Mouse (Mus musculus) stomach, postnatal 0 days (tissue): ENCODE results near the gene Dynll2. TPM values are rescaled to one million over a fixed set of nuclear protein-coding genes. Genes with fewer than 3 reads are reported as not detected.

Experiments
- ATAC-seq: fragments of 200-750 bp; cut with Nextera tagmentation; 2 replicates; pipeline ENCODE4 v1.8.0; 2017; ENCODE audit not compliant: low FRiP score, low TSS enrichment
- DNase-seq: peaks from one replicate; pipeline ENCODE4 v3.0.0-alpha.2; 2016; ENCODE audit warnings: low spot score
- H3K27ac ChIP-seq: fragments of 300-500 bp; sonication (generic); replicated peaks from 2 replicates; pipeline ENCODE4 v1.5.1; 2014; ENCODE audit warnings: mild to moderate bottlenecking, control low read depth
- H3K27me3 ChIP-seq: fragments of 300-500 bp; sonication (generic); 2 replicates; pipeline ENCODE4 v1.6.1; 2014; ENCODE audit warnings: low read length; ENCODE audit not compliant: control insufficient read depth, insufficient read depth
- H3K36me3 ChIP-seq: fragments of 300-500 bp; sonication (generic); 2 replicates; pipeline ENCODE4 v1.6.1; 2014; ENCODE audit warnings: low read length, mixed read lengths; ENCODE audit not compliant: control insufficient read depth, insufficient read depth
- H3K4me1 ChIP-seq: fragments of 300-500 bp; sonication (generic); replicated peaks from 2 replicates; pipeline ENCODE4 v1.6.1; 2014; ENCODE audit warnings: antibody characterized with exemption; ENCODE audit not compliant: control insufficient read depth, insufficient read depth
- H3K4me2 ChIP-seq: fragments of 300-500 bp; sonication (generic); replicated peaks from 2 replicates; pipeline ENCODE4 v1.6.1; 2014; ENCODE audit warnings: low read depth, mild to moderate bottlenecking, control low read depth, moderate library complexity
- H3K4me3 ChIP-seq: fragments of 300-500 bp; sonication (generic); 2 replicates; pipeline ENCODE4 v1.5.1; 2014; ENCODE audit warnings: low read depth, low read length, control low read depth
- H3K9ac ChIP-seq: fragments of 300-500 bp; sonication (generic); 2 replicates; pipeline ENCODE4 v1.6.1; 2014; ENCODE audit warnings: mild to moderate bottlenecking, low read length, control low read depth, mixed read lengths
- H3K9me3 ChIP-seq: fragments of 300-500 bp; sonication (generic); 2 replicates; pipeline ENCODE4 v1.6.1; 2016; ENCODE audit warnings: low read length; ENCODE audit not compliant: control insufficient read depth
- CTCF ChIP-seq: IDR thresholded peaks from 2 replicates; pipeline ENCODE4 v1.5.1; 2016; ENCODE audit warnings: antibody characterized with exemption, low read depth, mild to moderate bottlenecking, moderate library complexity
- EP300 ChIP-seq: optimal IDR thresholded peaks from 2 replicates; pipeline ENCODE3; 2016; ENCODE audit warnings: antibody characterized with exemption
- WGBS: fragments of 180-500 bp; shearing (Covaris S2); extraction: QIAGEN DNeasy Blood & Tissue Kit; methylation state at CpG from one replicate; pipeline ENCODE4 v1.1.7; 2014; 5-methylcytosine and 5-hydroxymethylcytosine counted together
- polyA plus RNA-seq: library from polyadenylated mRNA; unstranded; fragments of >200 nt; fragmentation: Nextera tagmentation; extraction: Ambion mirVana; gene quantifications from 2 replicates; pipeline ENCODE4 v1.2.1, GENCODE M21; 2015

The Dynll2 gene
- polyA plus RNA-seq, 1 experiment from 2014 or later, result 14.8 TPM

DNA sequence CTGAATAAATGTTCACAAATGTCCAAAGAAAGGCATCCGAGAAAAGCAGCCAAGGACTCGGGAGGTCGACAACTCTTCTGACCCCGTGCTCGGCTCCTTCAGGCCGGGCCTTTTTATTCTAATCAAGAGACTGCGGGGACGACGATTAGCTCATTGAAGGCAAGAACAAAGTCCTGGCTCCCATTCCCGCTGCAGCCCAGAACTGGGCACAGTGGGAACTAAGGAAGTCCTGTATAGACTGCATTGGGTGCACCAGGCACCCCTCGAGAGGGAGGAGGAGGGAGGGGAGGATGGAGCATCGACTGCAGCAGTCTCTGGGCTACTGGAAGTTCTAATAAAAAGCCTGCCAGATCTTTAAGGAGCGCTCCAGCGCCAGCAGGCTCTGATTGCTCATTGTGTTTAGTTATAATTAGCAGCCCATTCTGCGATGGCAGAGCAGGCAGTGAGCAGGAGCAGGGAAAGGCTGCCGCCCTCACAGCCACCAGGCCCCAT is 40.9 kb upstream of the Dynll2 start:
- TF ChIP-seq EP300 (no peak), CTCF (no peak)
- 33% methylated on average over 16 of the region's 16 CpGs for WGBS
- no peak overlapping the region for H3K4me2 ChIP-seq

GRCm38 (mm10) chr11:88027391-88028035 is 40.2 kb upstream of the Dynll2 start:
- Histone ChIP-seq H3K27ac (no peak overlapping the region), H3K9me3 (no peaks in the 10 kb centered on the region), H3K9ac (no peak overlapping the region), H3K4me1 (no peaks in the 10 kb centered on the region), H3K36me3 (no peaks in the 10 kb centered on the region), H3K27me3 (no peaks in the 10 kb centered on the region), H3K4me2 (no peak overlapping the region), H3K4me3 (no peak overlapping the region)
- no peak for DNase-seq
- TF ChIP-seq EP300 (no peak), CTCF (no peak)
- WGBS, result 72% methylated on average over 9 of the region's 9 CpGs
- no peak for ATAC-seq

More for the DNA sequence above, 40.9 kb upstream of the Dynll2 start:
- Histone ChIP-seq H3K9me3 (no peaks in the 10 kb centered on the region), H3K36me3 (no peaks in the 10 kb centered on the region), H3K4me3 (no peak overlapping the region), H3K4me1 (no peaks in the 10 kb centered on the region), H3K9ac (no peak overlapping the region), H3K27me3 (no peaks in the 10 kb centered on the region), H3K27ac (no peak overlapping the region)
- ATAC-seq, result peak; percentile 26; the same call in 1 of the 2 replicates
- DNase-seq, result no peak

DNA sequence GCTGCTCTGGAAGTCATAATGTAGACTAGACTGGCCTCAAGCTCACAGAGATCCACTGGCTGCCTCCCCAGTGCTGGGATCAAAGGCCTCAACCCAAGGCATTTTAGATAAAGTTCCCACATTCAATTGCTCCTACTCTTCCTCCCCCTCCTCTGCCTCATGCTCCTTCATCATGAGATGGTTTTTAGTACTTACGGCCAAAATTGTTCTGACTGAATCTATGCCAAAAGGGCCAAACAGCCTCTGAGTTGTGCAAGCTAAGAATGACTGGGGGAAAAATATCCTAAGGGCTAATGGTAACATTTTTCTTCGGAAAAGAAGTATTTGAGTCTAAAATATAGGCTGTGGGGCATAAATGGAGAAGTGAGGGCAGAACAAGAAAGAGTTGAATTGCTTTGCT is 36.6 kb upstream of the Dynll2 start:
- H3K4me1 ChIP-seq, result no peaks in the 10 kb centered on the region
- no peaks in the 10 kb centered on the region for H3K36me3 ChIP-seq
- ATAC-seq (no peak), DNase-seq (no peak)
- H3K9me3 ChIP-seq, result no peaks in the 10 kb centered on the region
- H3K4me3 ChIP-seq, result no peak overlapping the region
- 68% methylated on average over 2 of the region's 2 CpGs for WGBS
- TF ChIP-seq CTCF, result no peak
- no peak for TF ChIP-seq EP300
- no peak overlapping the region for H3K27ac ChIP-seq
- no peak overlapping the region for H3K9ac ChIP-seq
- H3K4me2 ChIP-seq, result no peak overlapping the region
- no peaks in the 10 kb centered on the region for H3K27me3 ChIP-seq

GRCm38 (mm10) chr11:88015795-88016194 is 28.5 kb upstream of the Dynll2 start:
- H3K9ac ChIP-seq, result no peak overlapping the region
- no peak for TF ChIP-seq EP300
- TF ChIP-seq CTCF, result no peak
- H3K27ac ChIP-seq, result no peak overlapping the region
- no peak overlapping the region for H3K4me2 ChIP-seq
- H3K9me3 ChIP-seq, result no peaks in the 10 kb centered on the region
- no peaks in the 10 kb centered on the region for H3K27me3 ChIP-seq
- H3K36me3 ChIP-seq, result no peaks in the 10 kb centered on the region
- no peak overlapping the region for H3K4me3 ChIP-seq
- no peaks in the 10 kb centered on the region for H3K4me1 ChIP-seq
- 79% methylated on average over 6 of the region's 6 CpGs for WGBS
- ATAC-seq (no peak), DNase-seq (no peak)

- H3K27ac ChIP-seq, result no peak overlapping the region
- H3K4me1 ChIP-seq, result no peaks in the 10 kb centered on the region
- no peak overlapping the region for H3K9ac ChIP-seq
- no peak overlapping the region for H3K4me2 ChIP-seq
- no peak for ATAC-seq
- WGBS, result 88% methylated on average over 11 of the region's 11 CpGs
- H3K27me3 ChIP-seq, result no peaks in the 10 kb centered on the region
- H3K36me3 ChIP-seq, result no peaks in the 10 kb centered on the region
- no peak overlapping the region for H3K4me3 ChIP-seq
- TF ChIP-seq CTCF (no peak), EP300 (no peak)
- H3K9me3 ChIP-seq, result no peaks in the 10 kb centered on the region
- DNase-seq, result no peak
These were observed 27.8 kb upstream of the Dynll2 start for GRCm38 (mm10) chr11:88015161-88015560.

DNA sequence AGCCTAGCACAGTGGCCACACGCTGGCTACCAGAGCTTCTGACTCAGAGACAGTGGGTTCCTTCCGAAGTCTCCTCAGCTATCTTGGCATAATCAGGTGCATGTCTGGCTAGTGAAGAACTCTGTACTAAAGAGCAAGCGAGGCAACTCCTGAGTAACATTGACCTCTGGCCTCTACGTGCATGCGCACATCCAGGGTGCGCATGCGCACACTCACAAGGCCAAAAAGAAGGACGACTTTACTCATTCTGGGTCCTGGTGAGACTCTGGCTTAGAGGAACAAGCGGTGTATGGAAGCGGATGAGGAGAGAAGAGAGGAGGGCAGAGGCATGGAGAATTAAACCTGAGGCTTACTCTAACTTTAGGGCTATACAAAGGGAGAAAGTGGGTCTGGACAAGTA is 26.3 kb upstream of the Dynll2 start:
- WGBS, result 87% methylated on average over 10 of the region's 10 CpGs
- Histone ChIP-seq H3K9me3 (no peaks in the 10 kb centered on the region), H3K36me3 (no peaks in the 10 kb centered on the region), H3K27me3 (no peaks in the 10 kb centered on the region), H3K4me1 (peaks cover 6% of the 10 kb centered on the region; the same call in 1 of the 2 replicates), H3K4me2 (no peak overlapping the region), H3K27ac (no peak overlapping the region), H3K4me3 (no peak overlapping the region), H3K9ac (no peak overlapping the region)
- DNase-seq, result no peak
- ATAC-seq, result no peak
- TF ChIP-seq EP300 (no peak), CTCF (no peak)
